Mouse (Mus musculus) CH12.LX (cell line): ENCODE results near the gene Cry2. TPM values are rescaled to one million over a fixed set of nuclear protein-coding genes. Genes with fewer than 3 reads are reported as not detected.

Source experiments
- DNase-seq: peaks from one replicate; pipeline ENCODE4 v3.0.0-alpha.2; 2013; ENCODE audit errors: extremely low read depth
- H3K27ac ChIP-seq: 2 replicates; pipeline ENCODE4 v1.5.1; 2012; ENCODE audit warnings: low read depth, mild to moderate bottlenecking, control low read depth, moderate library complexity; ENCODE audit not compliant: insufficient read depth
- H3K27me3 ChIP-seq: replicated peaks from 2 replicates; pipeline ENCODE3; 2012; ENCODE audit warnings: inconsistent platforms
- H3K36me3 ChIP-seq, 2 experiments: replicated peaks in 1 of 2; 2 replicates each; pipeline versions ENCODE3 to v1.6.1; 2012; ENCODE audit warnings: inconsistent platforms in 1 of 2, low read length in 1 of 2, mild to moderate bottlenecking in 1 of 2, mixed read lengths in 1 of 2, moderate library complexity in 1 of 2; ENCODE audit not compliant: control insufficient read depth in 1 of 2, insufficient read depth in 1 of 2
- H3K4me1 ChIP-seq, 2 experiments: 2 replicates each; pipeline ENCODE4 v1.6.1; 2012; ENCODE audit warnings: inconsistent platforms in 1 of 2, moderate library complexity in 1 of 2; ENCODE audit not compliant: insufficient read depth in 2 of 2, control insufficient read depth in 1 of 2
- H3K4me2 ChIP-seq: 2 replicates; pipeline ENCODE4 v1.6.1; 2012; ENCODE audit warnings: low read depth, mild to moderate bottlenecking, control low read depth; ENCODE audit not compliant: poor library complexity, insufficient read depth, severe bottlenecking
- H3K4me3 ChIP-seq, 3 experiments: fragments of 150-350 bp in 1 of 3; sonication (generic) in 1 of 3; replicated peaks in 1 of 3; 2 replicates each; pipeline versions ENCODE3 to v1.5.1; 2011 to 2012; ENCODE audit warnings: low read depth in 2 of 3, low read length in 2 of 3, mild to moderate bottlenecking in 2 of 3, moderate library complexity in 2 of 3, control low read depth in 1 of 3, improper control_type of control experiment in 1 of 3, inconsistent platforms in 1 of 3, mixed read lengths in 1 of 3; ENCODE audit not compliant: poor library complexity in 1 of 3
- H3K79me2 ChIP-seq: replicated peaks from 2 replicates; pipeline ENCODE4 v1.6.1; 2012; ENCODE audit warnings: mild to moderate bottlenecking, moderate library complexity; ENCODE audit not compliant: control insufficient read depth, poor library complexity, insufficient read depth, severe bottlenecking; ENCODE audit errors: extremely low read depth
- H3K9ac ChIP-seq: 2 replicates; pipeline ENCODE4 v1.6.1; 2012; ENCODE audit warnings: low read depth, mild to moderate bottlenecking, control low read depth, moderate library complexity; ENCODE audit not compliant: insufficient read depth
- H3K9me3 ChIP-seq: replicated peaks from 2 replicates; pipeline ENCODE3; 2012; ENCODE audit warnings: low read length, inconsistent platforms, mixed read lengths
- BHLHE40 ChIP-seq: IDR thresholded peaks from 2 replicates; pipeline ENCODE4 v1.6.1; 2011; ENCODE audit warnings: mild to moderate bottlenecking, low read depth, low read length, improper control_type of control experiment
- E2F4 ChIP-seq: IDR thresholded peaks from 2 replicates; pipeline ENCODE4 v1.6.1; 2011; ENCODE audit warnings: low read depth, low read length, improper control_type of control experiment; ENCODE audit not compliant: insufficient replicate concordance
- EP300 ChIP-seq: IDR thresholded peaks from 2 replicates; pipeline ENCODE4 v1.6.1; 2011; ENCODE audit warnings: low read length, improper control_type of control experiment
- GABPA ChIP-seq: IDR thresholded peaks from 2 replicates; pipeline ENCODE4 v1.6.1; 2012; ENCODE audit warnings: low read depth, low read length, improper control_type of control experiment, inconsistent platforms; ENCODE audit not compliant: insufficient replicate concordance
- HCFC1 ChIP-seq: IDR thresholded peaks from 2 replicates; pipeline ENCODE4 v1.6.1; 2012; ENCODE audit warnings: low read depth, mild to moderate bottlenecking, inconsistent platforms, low read length, improper control_type of control experiment
- JUN ChIP-seq: IDR thresholded peaks from 2 replicates; pipeline ENCODE4 v1.6.1; 2011; ENCODE audit warnings: low read depth, mild to moderate bottlenecking, low read length, improper control_type of control experiment, moderate library complexity; ENCODE audit not compliant: insufficient read depth
- KAT2A ChIP-seq: IDR thresholded peaks from 2 replicates; pipeline ENCODE4 v1.6.1; 2012; ENCODE audit warnings: low read length, improper control_type of control experiment, inconsistent platforms; ENCODE audit not compliant: insufficient replicate concordance
- MAX ChIP-seq: IDR thresholded peaks from 2 replicates; pipeline ENCODE4 v1.6.1; 2011; ENCODE audit warnings: low read length, improper control_type of control experiment
- MXI1 ChIP-seq: IDR thresholded peaks from 2 replicates; pipeline ENCODE4 v1.6.1; 2011; ENCODE audit warnings: mild to moderate bottlenecking, low read depth, low read length, improper control_type of control experiment
- MYC ChIP-seq: IDR thresholded peaks from 2 replicates; pipeline ENCODE4 v1.6.1; 2011; ENCODE audit warnings: low read depth, mild to moderate bottlenecking, improper control_type of control experiment, low read length
- POLR2AphosphoS2 ChIP-seq: IDR thresholded peaks from 2 replicates; pipeline ENCODE4 v1.6.1; 2011; ENCODE audit warnings: low read depth, low read length, improper control_type of control experiment
- RAD21 ChIP-seq: IDR thresholded peaks from 2 replicates; pipeline ENCODE4 v1.6.1; 2011; ENCODE audit warnings: low read depth, mild to moderate bottlenecking, low read length, improper control_type of control experiment, moderate library complexity
- RCOR1 ChIP-seq: conservative IDR thresholded peaks from 2 replicates; pipeline ENCODE4 v1.6.1; 2012; ENCODE audit warnings: low read depth, mild to moderate bottlenecking, inconsistent platforms, low read length, improper control_type of control experiment
- ZMIZ1 ChIP-seq: IDR thresholded peaks from 2 replicates; pipeline ENCODE4 v1.6.1; 2012; ENCODE audit warnings: low read depth, mild to moderate bottlenecking, inconsistent platforms, low read length, improper control_type of control experiment
- ZNF384 ChIP-seq: IDR thresholded peaks from 2 replicates; pipeline ENCODE4 v1.6.1; 2012; ENCODE audit warnings: low read depth, low read length, improper control_type of control experiment, inconsistent platforms
- dilution Hi-C: fragments of 300-500 bp; cut with MboI; formaldehyde crosslinking; loops from 2 replicates; pipeline ENCODE4 v1.14.3; 2020; ENCODE audit warnings: low sequenced_read_pairs; ENCODE audit not compliant: extremely low pct_unique_long_range_greater_than_20kb, extremely low pct_ligation_motif_present
- in situ Hi-C: fragments of 300-500 bp; cut with MboI; formaldehyde crosslinking; loops from 3 replicates; pipeline ENCODE4 v1.14.3; 2019; ENCODE audit warnings: low sequenced_read_pairs, low pct_ligation_motif_present, low pct_unique_long_range_greater_than_20kb, mixed read lengths
- polyA plus RNA-seq: library from polyadenylated mRNA; unstranded; fragments of >175 nt; gene quantifications from 2 replicates; pipeline ENCODE4 v1.2.1, GENCODE M21; 2012; ENCODE audit warnings: low read depth; ENCODE audit not compliant: insufficient read length
- total RNA-seq, 2 experiments: library from RNA; depleted of rRNA; stranded (reverse); fragments of 300-350 nt in 1 of 2; fragments of >200 nt in 1 of 2; gene quantifications; 2 replicates each; pipeline ENCODE4 v1.2.3; 2012 to 2014

The Cry2 gene
- total and polyA plus RNA-seq, 3 experiments: 4.3 to 15.9 (median 12.7) TPM

- Histone ChIP-seq H3K27ac (no peak overlapping the region), H3K79me2 (no peaks in the 10 kb centered on the region), H3K4me1 (peaks cover 0 to 3% of the 10 kb centered on the region in 2 experiments; a peak in 1 of 4 replicates), H3K4me3 (no peak overlapping the region), H3K27me3 (no peaks in the 10 kb centered on the region), H3K9ac (no peak overlapping the region), H3K4me2 (no peak overlapping the region), H3K36me3 (peaks cover 34 to 56% of the 10 kb centered on the region in 2 experiments), H3K9me3 (no peaks in the 10 kb centered on the region)
- in situ Hi-C loops: no loop called here
- no peak for DNase-seq
- dilution Hi-C loops: no loop called here
- no peak for TF ChIP-seq JUN
- TF ChIP-seq E2F4: no peak
- TF ChIP-seq ZMIZ1: no peak
- TF ChIP-seq MAX: no peak
- no peak for TF ChIP-seq GABPA
- TF ChIP-seq KAT2A: no peak
These were observed 69.8 kb downstream of the Cry2 start for GRCm38 (mm10) chr2:92364086-92364485.

DNA sequence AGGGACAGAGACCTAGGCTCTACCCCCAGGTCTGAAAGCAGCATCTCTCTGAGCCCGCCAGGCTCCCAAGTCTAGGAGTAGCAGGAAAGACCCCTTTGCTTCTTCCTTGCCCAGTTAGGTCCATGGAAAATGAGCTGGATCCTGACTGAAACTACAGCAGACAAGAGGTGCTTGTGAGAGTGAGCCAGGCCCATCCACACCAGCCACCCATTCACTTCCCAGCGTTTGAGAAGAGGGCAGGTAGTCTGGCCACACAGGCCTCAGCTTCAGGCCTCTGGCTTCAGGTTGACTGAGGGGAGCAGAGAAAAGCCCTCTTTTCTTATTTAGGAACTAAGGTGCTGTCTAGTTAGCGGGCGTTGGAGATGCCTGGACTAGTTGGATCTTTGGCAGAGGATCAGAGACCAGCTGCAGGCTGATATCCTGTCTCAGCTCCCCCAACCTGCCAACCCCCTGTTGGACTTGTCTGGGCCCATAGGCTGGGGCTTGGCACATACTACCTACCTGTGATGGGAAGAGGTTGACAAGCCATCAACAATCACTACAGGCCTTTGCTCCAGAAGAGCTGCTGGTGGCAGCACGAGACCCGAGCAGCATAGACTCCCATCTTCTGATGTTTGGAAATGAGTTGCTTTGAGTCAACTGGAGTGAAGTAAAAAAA, 71.1 kb downstream of the Cry2 start:
- H3K79me2 ChIP-seq: no peaks in the 10 kb centered on the region
- no peak overlapping the region for H3K4me2 ChIP-seq
- no peak overlapping the region for H3K9ac ChIP-seq
- H3K4me3 ChIP-seq: no peak overlapping the region
- TF ChIP-seq JUN (no peak), MXI1 (no peak), POLR2AphosphoS2 (no peak), RAD21 (no peak), MYC (no peak), BHLHE40 (no peak), KAT2A (no peak), HCFC1 (no peak), RCOR1 (no peak)
- in situ Hi-C loops (no loop called here), dilution Hi-C loops (no loop called here)
- no peaks in the 10 kb centered on the region for H3K9me3 ChIP-seq
- no peak for DNase-seq
- H3K4me1 ChIP-seq: peaks cover 0 to 3% of the 10 kb centered on the region in 2 experiments; a peak in 1 of 4 replicates
- peaks cover 43 to 70% of the 10 kb centered on the region in 2 experiments for H3K36me3 ChIP-seq
- H3K27ac ChIP-seq: no peak overlapping the region
- no peaks in the 10 kb centered on the region for H3K27me3 ChIP-seq

DNA sequence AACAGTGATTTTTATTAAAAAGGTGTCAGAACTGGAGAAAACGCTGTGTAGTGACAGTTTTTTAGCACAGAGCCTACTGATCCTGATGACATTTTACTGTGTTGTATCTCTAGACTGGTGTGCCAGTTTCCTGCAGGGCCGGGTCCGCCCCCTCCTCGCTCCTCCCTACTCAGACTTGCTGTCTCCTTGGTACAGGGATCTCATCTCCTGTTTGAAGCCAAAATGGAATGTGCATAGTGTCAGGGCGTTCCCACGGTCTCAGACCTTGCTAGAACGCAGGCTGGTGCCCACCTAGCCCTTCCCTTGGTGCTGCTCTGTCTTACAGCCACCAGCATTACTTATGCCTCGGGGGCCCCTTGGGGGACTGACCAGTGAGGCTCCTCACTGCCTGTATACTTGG, 72.0 kb downstream of the Cry2 start:
- Histone ChIP-seq H3K36me3 (peaks cover 51 to 79% of the 10 kb centered on the region in 2 experiments), H3K9ac (no peak overlapping the region), H3K27ac (no peak overlapping the region), H3K9me3 (no peaks in the 10 kb centered on the region), H3K4me1 (no peaks in the 10 kb centered on the region), H3K27me3 (no peaks in the 10 kb centered on the region), H3K4me3 (no peak overlapping the region), H3K4me2 (no peak overlapping the region), H3K79me2 (no peaks in the 10 kb centered on the region)
- in situ Hi-C loops (no loop called here), dilution Hi-C loops (no loop called here)
- no peak for DNase-seq
- no peak for TF ChIP-seq EP300
- TF ChIP-seq ZNF384: no peak
